Comparison of ENCODE assay signal across 9 mouse cellular contexts in genomic region chr13:103806210-103806851, GRCm38 (mm10). TPM values are rescaled to one million over a fixed set of nuclear protein-coding genes. Genes with fewer than 3 reads are reported as not detected.
A peak's percentile ranks its signal among the peaks of the same experiment; 100 is the strongest.
DNase-seq lines count a peak whose midpoint lies in the region; ATAC-seq and TF ChIP-seq lines count a peak whose summit lies in the region.
"Had no signal": no experiment of that assay in that cellular context is flagged by ENCODE, and none has a peak within 500 bp of the region (broad histone marks: within the 10 kb centered on the region; RNA-seq: fewer than 3 reads in every experiment).

No protein-coding gene starts in this region.

- WGBS in heart, embryonic 11.5 days (ENCODE audit: insufficient replicate concordance): 38% methylated on average over 6 of the region's 6 CpGs
- WGBS in forebrain, embryonic 15.5 days: 8% methylated on average over 6 of the region's 6 CpGs
- WGBS in lung, adult 2 months: 64% methylated on average over 6 of the region's 6 CpGs

- TF ChIP-seq CTCF in lung, adult 2 months (IDR thresholded peaks at IDR 0.05; ENCODE audit: insufficient read depth, low read length): no peak

- H3K27ac ChIP-seq in heart, embryonic 11.5 days (ENCODE audit: low read depth, low read length): peak overlapping the region; percentile 41; the same call in 1 of the 2 replicates
- H3K27ac ChIP-seq in forebrain, embryonic 15.5 days (replicated peaks): peak overlapping the region; percentile 87
- H3K27ac ChIP-seq: kidney, postnatal 0 days had no signal

- no peaks in the 10 kb centered on the region for H3K9me3 ChIP-seq in heart, embryonic 11.5 days (replicated peaks; ENCODE audit: control insufficient read depth, low read length)
- H3K9me3 ChIP-seq in forebrain, embryonic 15.5 days: no peaks in the 10 kb centered on the region

- no peak for DNase-seq in heart, adult 11 months
- DNase-seq in layer of hippocampus, postnatal 36 days: peak; percentile 47 to 59
- DNase-seq in right cerebral cortex, postnatal 10 days (ENCODE audit: low spot score in 2 of 2): peak; percentile 81 to 89
- DNase-seq in lung, adult 2 months: no peak
- DNase-seq in lung, postnatal 4 days: no peak
- no peak for DNase-seq in kidney, postnatal 36 days

- no peaks in the 10 kb centered on the region for H3K36me3 ChIP-seq in heart, embryonic 11.5 days (ENCODE audit: control insufficient read depth, insufficient read depth, low read length)
- H3K36me3 ChIP-seq in forebrain, embryonic 15.5 days: no peaks in the 10 kb centered on the region

- TF ChIP-seq POLR2A in lung, adult 2 months (IDR thresholded peaks at IDR 0.05; ENCODE audit: borderline replicate concordance, extremely low read depth, low read depth, low read length): no peak

- no peaks in the 10 kb centered on the region for H3K27me3 ChIP-seq in heart, embryonic 11.5 days (ENCODE audit: control insufficient read depth, insufficient read depth, low read length)
- H3K27me3 ChIP-seq in forebrain, embryonic 15.5 days: no peaks in the 10 kb centered on the region

- peaks cover 8% of the 10 kb centered on the region for H3K4me1 ChIP-seq in heart, embryonic 11.5 days (ENCODE audit: control insufficient read depth, insufficient read depth, low read length)
- H3K4me1 ChIP-seq in forebrain, embryonic 15.5 days: peaks cover 35% of the 10 kb centered on the region
- H3K4me1 ChIP-seq in lung, adult 2 months (ENCODE audit: control insufficient read depth, insufficient read depth, low read length): no peaks in the 10 kb centered on the region

- no peak for ATAC-seq in heart, embryonic 11.5 days (replicated peaks; ENCODE audit: insufficient number of reproducible peaks, low FRiP score, low TSS enrichment)
- ATAC-seq in forebrain, embryonic 15.5 days (replicated peaks): peak; percentile 96

- no peak overlapping the region for H3K4me3 ChIP-seq in heart, embryonic 11.5 days (ENCODE audit: low read depth, low read length)
- H3K4me3 ChIP-seq in forebrain, embryonic 15.5 days: no peak overlapping the region
- no peak overlapping the region for H3K4me3 ChIP-seq in lung, adult 2 months (replicated peaks; ENCODE audit: extremely low read depth, low read depth, low read length)

- no peak overlapping the region for H3K9ac ChIP-seq in heart, embryonic 11.5 days (ENCODE audit: low read depth, low read length)
- H3K9ac ChIP-seq in forebrain, embryonic 15.5 days (replicated peaks): no peak overlapping the region

- H3K4me2 ChIP-seq in heart, embryonic 11.5 days: no peak overlapping the region
- H3K4me2 ChIP-seq in forebrain, embryonic 15.5 days (replicated peaks): 0 out of 2 replicates have a peak overlapping the region, but pooled peaks have one; percentile 3

RNA-seq across cellular contexts. Expression of gene Srek1, which starts 31.9 kb away (rescaled TPM):
- polyA plus RNA-seq in heart, embryonic 11.5 days (2014; fragmentation: Nextera tagmentation; extraction: Ambion mirVana): 58.2 and 79.7 TPM in 2 replicates
- polyA plus RNA-seq in forebrain, embryonic 15.5 days (2015; fragmentation: Nextera tagmentation; extraction: Ambion mirVana): 77.4 and 83.3 TPM in 2 replicates
- 100 to 1,000 TPM in 1 of 2 experiments, 10 to 100 TPM in 1; 82.5 to 110 TPM for total RNA-seq in layer of hippocampus, postnatal 36 days (2021)
- polyA plus RNA-seq in lung, adult 2 months (2012; rRNA removed): 48.6 and 60.7 TPM in 2 replicates

Comparison
In these comparisons a context has a peak if more than half of its experiments do, and no peak if none do; other contexts are left out.
1. DNase-seq: peak in layer of hippocampus, postnatal 36 days (2 of 2) and right cerebral cortex, postnatal 10 days (2 of 2); none in heart, adult 11 months (single experiment), lung, adult 2 months (single experiment), lung, postnatal 4 days (0 of 2) and kidney, postnatal 36 days (0 of 2).